Mouse (Mus musculus): Measurements from ENCODE around the gene Aqr.
"Not testable (repeated sequence)": the region's sequence is repeated elsewhere in the genome, so short reads cannot be mapped to it uniquely, and the experiment has no call there.

The Aqr gene

DNA sequence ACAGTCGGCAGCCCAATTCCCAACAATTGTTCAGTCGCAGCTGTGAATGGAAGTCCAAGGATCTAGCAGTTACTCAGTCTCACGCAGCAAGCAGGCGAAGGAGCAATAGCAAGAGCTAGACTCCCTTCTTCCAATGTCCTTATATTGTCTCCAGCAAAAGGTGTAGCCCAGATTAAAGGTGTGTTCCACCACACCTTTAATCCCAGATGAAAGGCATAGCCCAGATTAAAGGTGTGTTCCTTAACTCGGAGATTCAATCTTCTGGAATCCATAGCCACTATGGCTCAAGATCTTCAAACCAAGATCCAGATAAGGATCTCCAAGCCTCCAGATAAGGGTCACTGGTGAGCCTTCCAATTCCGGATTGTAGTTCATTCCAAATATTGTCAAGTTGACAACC, at the start of gene Aqr:
Gene Aqr, minus strand, starts transcription at position 101 of the 400 bp plus-strand sequence.
- DNase-seq, result not testable (repeated sequence)

DNA sequence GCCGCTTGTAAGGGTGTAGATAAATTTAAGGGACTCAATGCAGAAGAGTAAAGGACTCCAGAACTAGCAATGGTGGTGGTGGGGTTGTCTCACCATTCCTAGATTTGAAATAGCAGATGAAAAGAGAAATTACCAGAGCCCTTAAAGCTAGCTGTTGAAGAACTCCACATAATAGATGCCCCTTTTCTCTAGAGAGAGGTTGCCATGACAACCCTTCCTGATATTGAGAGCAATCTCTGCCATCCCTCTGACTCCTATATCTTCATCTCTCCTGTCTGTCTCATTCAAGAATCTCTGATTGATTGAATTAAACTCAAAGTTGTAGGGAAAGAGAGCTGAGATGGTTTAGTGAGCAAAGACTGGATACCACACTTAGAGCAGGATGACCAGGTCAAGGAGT, 49.7 kb upstream of the Aqr start:
- no peak for DNase-seq

DNA sequence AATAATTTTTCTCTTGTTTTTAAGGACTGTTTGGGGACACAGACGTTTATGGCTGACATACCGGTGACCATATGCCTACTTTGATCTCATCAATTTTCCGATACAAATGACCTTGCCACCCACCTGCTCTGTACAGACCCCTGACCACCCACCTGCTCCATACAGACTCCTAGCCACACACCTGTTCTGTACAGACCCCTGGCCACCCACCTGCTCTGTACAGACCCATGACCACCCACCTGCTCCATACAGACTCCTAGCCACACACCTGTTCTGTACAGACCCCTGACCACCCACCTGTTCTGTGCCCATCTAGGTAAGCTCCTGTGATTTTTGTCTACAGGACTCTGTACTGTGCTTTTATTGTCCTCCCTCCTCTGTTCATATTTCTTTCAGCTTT, 48.8 kb upstream of the Aqr start:
- DNase-seq, result no peak

DNA sequence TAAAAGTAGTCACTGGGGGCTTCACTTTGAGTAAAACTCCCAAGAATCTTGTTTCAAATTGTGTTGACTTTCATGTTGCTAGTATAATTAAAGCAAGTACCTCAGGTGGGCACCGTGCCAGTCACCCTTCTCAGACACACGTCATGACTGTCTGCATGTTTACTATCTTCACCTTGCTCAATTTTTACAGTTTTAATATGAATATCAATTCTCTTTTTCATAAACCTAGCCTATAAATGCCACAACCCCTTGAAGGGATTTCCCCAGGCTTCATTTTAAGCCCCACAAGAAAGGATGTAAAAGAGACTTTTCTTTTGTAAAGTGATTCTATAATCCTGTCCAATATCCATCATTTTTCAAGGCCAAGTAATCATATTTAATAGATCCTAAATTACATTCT, 44.4 kb upstream of the Aqr start:
- DNase-seq, result no peak

DNA sequence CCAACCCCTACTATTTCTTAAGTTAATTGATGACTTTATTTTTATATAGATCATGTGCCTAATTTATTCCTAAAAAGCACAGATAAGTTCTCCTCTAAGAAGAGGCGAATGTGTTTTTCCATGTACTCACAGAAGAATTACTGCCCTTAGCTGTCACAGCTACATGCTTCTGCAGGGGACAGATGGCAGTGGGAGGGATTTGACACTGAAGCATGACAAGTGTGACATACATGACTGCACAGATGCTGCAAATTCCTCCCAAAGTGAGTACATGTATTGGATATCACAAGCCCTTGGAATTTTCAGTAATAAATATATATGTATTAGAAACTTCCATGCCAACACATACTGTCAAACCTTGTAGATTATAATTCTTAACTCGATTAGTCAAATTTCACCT, 41.8 kb upstream of the Aqr start:
- DNase-seq, result no peak

DNA sequence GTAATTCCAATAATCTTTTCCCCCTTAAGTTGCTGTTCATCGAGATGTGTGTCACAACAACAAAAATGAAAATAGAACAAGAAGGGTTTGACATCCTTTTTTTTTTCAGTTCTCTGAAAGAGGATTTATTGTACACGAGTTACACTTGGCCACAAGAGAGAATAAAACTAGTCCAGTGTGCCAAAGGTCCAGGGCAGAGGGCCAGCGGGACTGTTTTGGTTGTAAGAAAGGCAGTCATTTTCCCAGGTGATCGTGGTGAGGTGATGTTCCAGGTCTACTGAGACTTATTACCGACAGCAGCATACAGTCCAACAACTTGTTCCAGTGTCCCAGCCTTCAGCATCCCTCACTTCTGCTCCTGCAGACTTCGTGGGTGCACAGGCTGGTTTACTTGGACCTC, 18.2 kb upstream of the Aqr start:
- no peak for DNase-seq

DNA sequence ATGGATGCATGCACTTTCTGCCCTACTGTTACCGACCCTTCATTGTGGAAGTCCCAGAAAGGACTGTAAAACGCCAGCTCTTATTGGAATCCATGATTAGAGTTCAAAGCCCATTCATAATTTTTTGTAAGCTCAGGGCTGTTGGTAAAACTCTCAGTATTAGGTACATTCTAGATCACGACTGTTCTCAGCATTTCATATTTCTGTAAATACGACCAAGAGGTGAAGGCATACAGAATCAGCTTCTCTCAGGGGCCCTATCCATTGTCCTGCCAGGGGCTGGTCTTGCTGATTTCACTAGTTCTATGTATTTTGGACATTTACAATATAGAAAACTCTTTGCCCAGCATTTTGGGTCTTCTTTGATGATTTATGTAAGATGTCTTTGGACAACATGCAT, 14.8 kb upstream of the Aqr start:
- DNase-seq, result no peak

DNA sequence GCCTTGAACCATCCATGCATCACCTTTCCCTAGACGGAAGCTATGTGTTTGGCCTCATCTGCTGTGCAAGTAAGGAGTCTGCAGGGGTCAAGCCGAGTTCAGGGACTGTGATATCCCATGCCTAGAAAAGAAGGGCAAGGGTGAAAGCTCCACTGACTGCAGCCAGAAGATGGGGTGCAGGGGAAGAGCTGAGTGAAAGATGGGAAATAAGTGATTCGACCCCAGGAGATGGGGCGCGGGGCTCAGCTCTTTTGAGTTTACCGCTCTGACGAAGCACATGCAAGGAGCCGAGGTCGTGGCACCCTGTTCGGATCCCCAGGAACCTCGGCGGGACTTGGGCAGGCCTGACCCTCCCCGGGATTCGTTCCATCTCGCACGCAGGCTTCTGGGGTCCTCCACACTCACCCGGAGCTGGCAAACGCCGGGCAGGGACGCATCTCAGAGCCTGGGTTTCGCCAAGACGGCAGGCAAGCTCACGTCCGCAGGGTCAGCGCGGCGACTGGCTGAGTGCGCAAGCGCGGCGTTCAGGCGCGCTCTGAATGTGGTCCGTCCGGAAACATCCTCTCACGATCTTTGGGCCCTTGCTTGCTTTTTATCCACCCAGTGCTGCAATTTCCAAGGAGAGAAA, 14.2 kb upstream of the Aqr start, which contains the start of gene Zfp770:
Gene Zfp770, minus strand, starts transcription at position 538 of the 628 bp plus-strand sequence.
- DNase-seq, result peak; percentile 76

DNA sequence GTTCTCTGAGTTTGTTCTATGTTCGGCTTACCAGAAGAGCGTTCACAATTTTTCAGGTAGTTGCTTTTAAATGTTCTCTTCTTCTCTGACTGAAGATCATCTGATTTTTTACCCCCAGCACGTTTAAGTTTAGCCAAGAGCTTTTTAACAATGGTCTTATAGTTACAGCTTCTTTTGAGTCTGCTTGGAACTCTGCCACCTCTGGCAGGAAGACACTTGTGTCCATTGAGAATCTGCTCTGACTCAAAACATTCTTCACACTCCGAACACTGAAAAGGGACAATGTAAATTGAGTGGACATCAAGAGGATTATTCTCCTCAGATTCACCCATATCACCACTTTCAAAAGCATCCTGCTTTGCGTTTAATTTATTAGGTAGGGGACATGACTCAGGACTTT, 9.6 kb upstream of the Aqr start:
- DNase-seq, result no peak

DNA sequence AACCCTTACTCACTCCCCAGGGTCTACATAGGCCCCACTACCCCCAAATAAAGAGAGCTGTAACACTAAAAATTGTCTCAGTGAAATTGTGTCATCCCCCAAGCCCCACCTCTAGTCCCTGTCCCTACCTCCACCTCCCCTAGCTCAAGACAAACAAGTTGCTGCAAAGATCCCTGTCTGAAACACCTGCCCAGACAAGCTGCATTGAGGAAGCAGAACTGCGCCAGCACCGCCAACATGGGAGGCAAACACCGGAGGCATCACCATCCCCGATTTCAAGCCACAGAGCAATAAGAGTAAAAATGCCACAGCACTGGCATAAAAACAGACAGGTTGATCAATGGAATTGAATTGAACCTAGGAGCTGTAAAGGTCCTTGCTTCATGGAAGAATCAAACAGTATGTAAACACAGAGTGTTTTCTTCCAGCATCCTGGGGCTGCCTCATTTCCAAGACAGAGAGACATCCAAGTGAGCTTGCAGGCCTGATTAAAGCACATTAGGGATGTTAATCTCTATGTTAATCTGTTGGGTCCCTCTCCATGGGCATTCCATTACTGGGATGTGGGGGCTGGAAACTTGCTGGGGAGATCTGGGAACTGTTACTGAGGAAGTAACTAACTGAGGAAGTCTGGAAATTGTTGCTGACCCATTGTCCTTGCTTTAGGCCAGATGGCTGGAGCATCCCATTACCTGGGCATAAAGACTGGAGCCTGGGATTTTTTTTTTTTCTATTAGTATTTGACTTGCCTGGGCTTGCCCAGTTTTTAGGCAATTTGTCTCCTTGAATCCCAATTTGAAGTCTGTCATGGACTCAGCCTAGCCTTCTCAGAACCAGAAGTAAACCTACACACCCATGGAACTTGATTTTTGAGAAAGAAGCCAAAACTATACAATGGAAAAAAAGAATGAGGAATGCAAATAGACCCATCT, 8.8 kb downstream of the Aqr start:
- no peak for DNase-seq

DNA sequence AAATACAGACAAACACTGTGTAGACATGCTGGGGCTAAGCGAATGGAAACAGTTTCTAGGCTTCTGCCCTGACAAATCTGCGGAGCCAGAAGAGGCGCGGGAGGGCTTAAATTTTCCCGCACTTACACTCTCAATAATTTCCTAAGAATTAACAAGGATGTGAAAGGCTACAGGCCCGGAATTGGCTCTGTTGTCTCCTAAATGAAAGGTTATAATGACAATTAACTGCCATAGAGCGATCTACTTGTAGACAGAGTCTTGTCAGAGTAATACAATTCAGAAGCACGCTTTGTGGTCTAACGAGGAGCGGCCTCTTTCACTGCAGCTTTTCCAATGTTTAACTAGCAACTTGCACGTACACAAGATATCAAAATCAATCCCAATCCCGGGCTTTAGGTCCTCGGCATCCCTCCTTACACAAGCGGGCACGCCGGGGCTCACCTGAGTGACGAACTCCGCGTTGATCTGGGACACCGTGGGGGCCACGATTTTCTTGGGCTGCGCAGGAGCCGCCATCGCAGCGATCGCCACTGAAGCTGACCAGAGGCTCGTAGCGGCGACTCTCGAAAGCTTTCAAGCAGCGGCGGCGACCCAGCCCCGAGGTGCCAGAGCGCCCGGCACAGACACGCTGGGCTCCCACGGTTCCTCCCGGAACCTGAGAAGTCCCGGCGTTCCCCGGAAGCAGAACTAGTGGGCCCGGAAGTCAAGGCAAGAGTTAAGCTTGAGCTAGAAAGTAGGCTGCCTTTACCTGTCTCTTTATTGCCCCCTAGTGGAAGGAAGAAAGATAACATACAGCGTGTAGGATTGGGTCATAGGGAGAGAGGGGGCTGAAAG, 12.0 kb downstream of the Aqr start:
- peak; percentile 86 for DNase-seq

DNA sequence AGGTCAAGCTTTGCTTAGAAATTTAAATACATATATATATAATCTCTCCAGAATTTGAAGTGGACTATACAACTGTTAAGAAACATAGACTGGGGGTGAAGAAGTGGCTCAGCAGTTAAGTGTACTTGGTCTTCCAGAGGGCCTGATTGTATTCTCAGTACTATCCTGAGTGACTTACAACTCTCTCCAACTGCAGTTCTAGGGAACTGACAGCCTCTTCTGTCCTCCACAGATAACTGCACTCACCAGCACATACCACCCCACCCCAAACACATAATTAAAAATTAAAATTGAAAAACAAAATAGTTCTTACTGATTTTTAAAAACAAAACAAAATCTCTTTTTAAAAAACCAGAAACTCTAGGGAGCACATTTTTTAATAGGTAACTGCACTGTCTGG, 13.6 kb downstream of the Aqr start:
- DNase-seq, result no peak

DNA sequence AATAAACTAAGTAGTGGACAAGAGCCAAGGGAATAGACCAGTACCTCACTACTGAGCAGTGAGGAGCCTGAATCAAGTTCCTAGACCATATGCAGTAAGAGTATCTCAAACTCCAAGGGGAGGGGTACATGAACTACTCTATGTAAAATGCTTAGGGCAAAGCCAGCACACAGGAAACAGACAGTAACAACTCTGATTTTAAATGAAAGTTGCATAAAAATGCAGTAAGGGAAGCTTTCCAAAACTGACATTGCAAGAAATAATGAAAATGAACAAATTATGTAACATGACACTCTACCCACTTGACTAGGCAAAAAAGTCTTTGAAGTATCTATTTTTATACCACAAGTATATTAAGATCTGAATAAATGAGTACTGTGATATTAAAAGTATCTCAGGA, 19.0 kb downstream of the Aqr start:
- DNase-seq, result no peak

DNA sequence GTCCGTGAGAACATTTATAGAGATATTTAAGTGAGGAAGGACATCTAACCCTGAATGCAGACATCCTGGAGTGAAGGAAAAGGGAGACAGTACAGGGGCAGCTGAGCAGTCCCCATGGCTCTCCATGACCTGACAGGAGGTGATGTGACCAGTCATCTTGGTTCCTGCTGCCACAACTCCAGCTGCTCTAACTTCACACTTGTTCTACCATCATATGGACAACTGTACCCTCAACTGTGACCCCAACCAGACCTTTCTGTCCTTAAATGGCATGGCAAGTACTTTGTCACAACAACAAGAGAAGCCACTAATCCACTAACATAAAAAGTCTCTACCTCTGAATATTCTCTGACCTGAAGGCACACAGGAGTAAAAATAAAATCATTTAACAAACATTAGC, 24.8 kb downstream of the Aqr start:
- DNase-seq, result no peak

DNA sequence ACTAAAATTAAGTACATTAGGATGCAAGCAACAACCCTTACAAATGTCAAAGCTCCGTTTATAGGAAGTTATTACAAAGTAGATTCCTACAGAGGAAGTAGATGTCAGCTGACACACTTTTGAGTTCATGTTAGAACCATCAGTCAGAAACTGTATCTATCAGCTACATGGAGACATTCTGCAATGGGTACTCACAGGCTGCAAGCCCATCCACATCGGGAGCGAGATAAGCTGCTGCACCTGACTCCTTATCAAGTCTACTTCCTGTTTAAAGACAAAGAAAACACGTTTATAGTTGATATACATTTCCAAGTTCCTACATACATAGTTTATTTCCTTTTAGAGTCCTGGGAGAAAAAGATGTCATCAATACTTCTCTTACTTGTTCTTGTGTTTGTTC, 29.5 kb downstream of the Aqr start:
- peak; percentile 29 for DNase-seq

DNA sequence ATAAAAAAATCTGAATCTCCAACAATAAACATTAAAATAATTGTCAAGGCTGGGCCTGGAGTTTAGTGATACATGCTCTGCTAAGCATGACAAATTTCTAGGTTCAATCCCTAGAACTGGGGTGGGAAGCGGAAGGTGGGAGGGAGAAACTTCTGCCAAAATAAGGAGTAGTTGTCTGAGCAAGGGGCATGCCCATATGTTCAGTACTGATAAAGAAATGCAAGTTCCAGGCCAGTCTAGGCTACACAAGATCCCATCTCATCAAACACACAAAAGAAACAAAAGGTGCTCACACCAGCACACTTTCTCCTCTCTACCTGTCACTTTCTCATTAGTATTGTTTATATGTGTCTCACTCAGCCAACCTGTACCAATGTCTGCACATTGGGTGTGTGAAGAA, 30.2 kb downstream of the Aqr start:
- peak; percentile 23 for DNase-seq

DNA sequence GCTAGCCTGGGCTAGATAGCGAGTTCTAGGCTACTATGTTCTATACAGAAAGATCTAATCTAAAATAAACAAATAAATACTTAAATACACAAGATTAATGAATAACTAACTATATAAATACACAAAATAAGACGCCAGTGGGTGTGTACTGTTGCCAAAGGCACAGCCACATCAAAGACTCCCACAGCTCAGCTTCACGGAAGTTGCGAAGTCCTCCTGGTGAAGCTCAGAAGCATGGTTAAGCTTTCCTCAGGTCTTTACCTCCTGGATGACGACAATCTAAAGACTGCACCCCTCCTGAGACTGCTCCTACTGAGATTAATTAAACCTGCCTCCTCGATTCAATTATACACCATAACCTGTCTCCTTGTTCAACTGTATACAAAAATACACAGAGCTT, 33.6 kb downstream of the Aqr start:
- no peak for DNase-seq

DNA sequence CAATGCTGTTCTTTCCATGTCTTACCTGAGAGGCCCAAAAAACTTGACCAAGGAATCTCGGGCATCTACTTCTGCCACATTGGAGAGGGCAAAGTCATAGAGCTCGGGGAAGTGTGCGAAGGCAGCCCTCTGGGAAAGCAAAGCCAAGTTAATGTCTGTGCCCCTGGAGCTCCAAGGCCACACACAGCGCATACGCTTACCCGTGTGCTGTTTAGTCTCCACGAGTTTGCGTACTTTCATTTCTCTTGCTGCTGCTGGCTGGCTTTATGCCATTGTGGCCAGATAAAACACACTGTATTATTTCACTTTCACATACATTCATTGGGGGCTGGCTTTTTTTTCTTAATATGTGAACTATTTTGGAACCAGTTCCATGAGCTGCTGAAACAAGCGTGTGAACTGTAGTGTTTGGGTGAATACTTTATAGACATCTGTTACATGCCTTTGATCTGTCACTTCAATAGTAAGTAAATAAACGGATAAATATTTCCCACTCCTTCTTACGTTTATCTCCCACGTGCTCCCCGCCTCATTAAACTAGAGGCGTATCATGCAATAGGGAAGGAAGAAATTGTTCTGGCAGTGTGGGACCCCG, 39.9 kb downstream of the Aqr start:
- no peak for DNase-seq

DNA sequence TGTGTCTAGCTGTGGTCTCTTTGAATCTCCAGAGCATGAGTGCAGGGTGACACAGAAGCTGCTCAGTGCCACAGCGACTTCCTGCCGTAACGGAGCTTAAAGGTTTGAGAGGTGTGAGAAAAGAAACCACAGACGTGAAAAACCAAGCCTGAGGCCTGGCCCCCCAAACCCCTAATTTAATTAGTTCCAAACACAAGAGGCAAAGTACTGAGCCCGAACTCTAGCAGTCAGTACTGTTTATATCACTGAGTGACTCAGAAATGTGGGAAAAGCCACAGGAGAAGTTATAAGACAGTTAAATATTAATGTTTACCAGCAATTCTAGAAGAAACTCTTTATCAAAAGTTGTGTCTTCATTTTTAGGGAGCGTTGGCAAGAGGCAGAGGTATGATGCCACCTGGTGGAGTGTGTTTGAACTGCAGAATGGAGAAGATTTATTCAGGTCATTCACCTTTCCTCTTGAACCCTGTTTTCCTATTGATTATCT, 41.5 kb downstream of the Aqr start:
- DNase-seq, result peak; percentile 18

DNA sequence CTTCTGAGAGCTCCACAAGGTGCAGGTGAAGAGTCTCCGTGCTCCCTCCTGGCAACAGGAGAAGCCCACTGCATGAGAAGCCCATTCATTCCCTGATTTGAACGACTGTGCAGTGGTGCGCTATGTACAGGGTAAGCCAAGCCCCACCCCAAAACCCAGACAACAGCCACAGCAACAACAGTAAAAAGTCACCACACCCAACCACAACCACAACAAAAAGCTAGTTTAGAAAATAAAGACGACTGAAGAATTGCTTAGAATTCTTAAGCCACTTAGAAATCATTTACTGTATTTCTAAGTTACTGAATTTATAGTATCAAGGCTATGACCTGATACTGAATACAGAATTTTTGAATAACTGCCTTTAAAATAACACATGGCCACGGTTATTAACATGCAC, 41.9 kb downstream of the Aqr start:
- DNase-seq, result no peak

DNA sequence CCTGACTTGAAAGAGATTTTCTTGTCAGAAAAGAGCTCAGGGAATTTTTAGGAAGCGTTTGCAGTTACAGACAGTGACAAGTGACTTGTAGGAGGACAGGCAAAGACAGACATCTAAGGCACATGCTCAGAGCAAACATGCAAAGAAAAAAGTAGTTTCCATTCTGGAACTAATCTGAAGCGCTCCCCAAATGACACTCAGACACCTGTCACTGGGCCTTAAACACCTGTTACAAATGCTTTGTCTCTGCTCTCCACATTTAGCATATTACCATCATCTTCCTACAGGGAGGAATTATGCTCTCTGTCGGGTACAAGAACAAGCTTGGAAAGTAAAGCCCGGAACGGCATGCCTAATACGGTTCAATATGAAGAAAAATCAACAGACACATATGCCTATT, 43.0 kb downstream of the Aqr start:
- DNase-seq, result no peak

DNA sequence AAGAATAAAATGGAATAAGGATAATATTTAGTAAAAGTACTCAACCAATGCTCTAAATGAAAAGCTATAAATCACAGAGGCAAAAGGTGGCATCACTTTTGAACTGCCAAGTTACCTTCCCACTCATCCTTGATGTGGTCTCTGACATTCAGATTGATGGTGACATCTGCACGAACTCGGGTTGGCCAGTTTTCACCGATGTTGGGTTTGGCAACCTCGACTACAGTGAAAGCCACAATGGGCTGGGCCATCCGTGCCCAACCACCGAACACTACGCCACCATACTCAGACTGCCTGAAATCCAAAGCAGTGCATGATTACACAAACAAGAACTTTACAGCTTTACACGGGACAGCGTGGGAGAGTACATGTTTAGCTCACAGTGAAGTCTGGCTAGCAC, 50.1 kb downstream of the Aqr start:
- DNase-seq, result no peak

DNA sequence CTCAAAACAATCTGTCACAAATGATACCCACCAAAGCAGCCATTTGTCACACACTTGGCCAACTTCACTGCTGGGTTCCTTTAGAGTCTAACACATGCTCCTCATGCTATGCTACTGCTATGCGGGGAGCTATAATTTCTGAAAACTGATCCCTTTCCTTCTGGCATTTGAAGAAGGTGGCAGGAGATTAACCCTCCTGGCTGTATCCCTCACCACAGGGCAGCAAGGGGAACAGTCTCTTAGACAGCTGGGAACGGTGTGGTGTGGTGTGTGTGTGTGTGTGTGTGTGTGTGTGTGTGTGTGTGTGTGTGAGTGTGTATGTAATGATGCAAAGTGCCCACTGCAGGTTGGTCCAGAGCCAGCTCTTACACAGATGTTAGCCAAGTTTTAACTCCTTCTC, 51.0 kb downstream of the Aqr start:
- no peak for DNase-seq
